Comparison of ENCODE assay signal across 9 mouse cellular contexts in the genomic region with DNA sequence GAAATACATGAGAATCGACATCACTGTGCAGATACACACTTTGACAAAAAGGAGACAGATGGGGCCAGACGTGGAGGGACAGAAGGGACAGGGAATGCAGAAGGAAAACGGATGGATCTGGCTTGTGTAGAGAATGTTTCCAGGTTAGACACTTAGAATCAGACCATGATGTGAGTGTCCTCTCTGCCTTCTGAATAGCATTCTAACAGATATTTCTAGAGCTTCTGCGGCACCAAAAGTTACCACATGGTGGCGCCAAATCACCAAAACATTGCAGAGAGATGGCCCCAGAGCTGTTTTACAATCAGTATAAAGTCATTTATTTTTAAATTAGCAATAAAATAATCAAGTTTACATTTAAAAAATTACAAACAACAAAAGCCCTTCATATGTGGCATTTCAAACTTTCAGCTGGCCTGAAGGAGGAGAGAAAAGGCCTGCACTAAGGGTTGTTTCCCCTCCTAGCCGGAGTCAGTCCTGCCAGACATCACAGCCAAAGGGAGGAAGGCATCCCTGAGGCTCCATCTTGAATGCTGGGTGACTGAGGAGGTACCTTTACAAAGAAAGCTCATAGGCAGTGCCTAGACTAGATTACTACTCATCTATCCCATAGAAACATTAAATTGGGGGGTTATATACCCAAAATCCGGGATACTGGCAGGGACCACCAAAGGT. TPM values are rescaled to one million over a fixed set of nuclear protein-coding genes. Genes with fewer than 3 reads are reported as not detected.
DNase-seq lines count a peak whose midpoint lies in the region; ATAC-seq lines count a peak whose summit lies in the region.
"Had no signal": no experiment of that assay in that cellular context is flagged by ENCODE, and none has a peak within 500 bp of the region (broad histone marks: within the 10 kb centered on the region; RNA-seq: fewer than 3 reads in every experiment).

No protein-coding gene starts in this region.

- peak; percentile 59 for DNase-seq in CD4-positive helper T cell, adult 2 months (ENCODE audit: low read depth, low spot score)
- peak; percentile 87 for DNase-seq in NIH3T3 (ENCODE audit: low read depth)
- peak; percentile 52 to 64 for DNase-seq in cerebellum, postnatal 4 days (ENCODE audit: low spot score in 2 of 2)
- peak; percentile 66 for DNase-seq in gastrocnemius, postnatal 10 days
- peak; percentile 52 to 84 for DNase-seq in kidney, postnatal 36 days
- DNase-seq in lung, postnatal 10 days, result peak; percentile 65
- peak; percentile 79 for DNase-seq in retina, embryonic 14.5 days (ENCODE audit: low spot score)

- no peak for ATAC-seq in inflammation-experienced regulatory T-cells, adult 6 months

RNA-seq across cellular contexts. Expression of a gene that starts 7.1 kb away (rescaled TPM):
- 10 to 100 TPM; 37.4 to 46.0 TPM for total RNA-seq in gastrocnemius, postnatal 10 days (2021)
- 10 to 100 TPM; 34.9 to 46.7 (median 44.9) TPM for polyA plus RNA-seq in inflammation-experienced regulatory T-cells, adult 6 months (2017; shearing (Covaris generic))

RNA-seq across cellular contexts. Expression of a gene that starts 30.0 kb away (rescaled TPM):
- total RNA-seq in gastrocnemius, postnatal 10 days (2021), result not detected
- polyA plus RNA-seq in inflammation-experienced regulatory T-cells, adult 6 months (2017; shearing (Covaris generic)), result not detected
- polyA plus RNA-seq: gonadal fat pad, adult 2 months had no signal

RNA-seq across cellular contexts. Expression of a gene that starts 41.9 kb away (rescaled TPM):
- 1 to 10 TPM; 2.0 to 2.4 TPM for total RNA-seq in gastrocnemius, postnatal 10 days (2021)
- polyA plus RNA-seq in inflammation-experienced regulatory T-cells, adult 6 months (2017; shearing (Covaris generic)), result 1 to 10 TPM; 2.1 to 3.3 (median 3.2) TPM
